Mouse (Mus musculus): Measurements from ENCODE around the gene Sdc4. TPM values are rescaled to one million over a fixed set of nuclear protein-coding genes. Genes with fewer than 3 reads are reported as not detected.

Sdc4 gene
- polyA plus RNA-seq, 1 experiment, result 0.03 TPM

DNA sequence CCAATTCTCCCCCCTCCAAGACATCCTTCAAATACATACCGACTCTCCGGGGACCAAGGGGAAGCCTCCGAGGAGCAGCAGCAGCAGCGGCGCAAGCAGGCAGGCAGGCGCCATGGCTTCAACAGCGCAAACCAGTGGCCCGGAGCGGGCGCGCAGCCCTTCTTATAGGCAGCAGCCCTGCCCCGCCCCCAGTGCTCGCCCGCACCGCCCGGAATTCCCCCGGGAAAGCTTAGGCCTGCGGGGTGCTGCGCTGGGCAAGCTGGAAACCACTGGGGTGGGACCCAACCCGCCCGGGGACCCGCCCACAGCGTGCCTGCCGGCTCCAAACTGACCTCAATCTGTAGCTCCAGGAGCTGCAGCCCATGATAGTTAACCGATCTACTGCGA, 643 bp downstream of the Sdc4 start:
- H3K4me3 ChIP-seq (replicated peaks), result peak overlapping the region; percentile 59
- H3K9me3 ChIP-seq (ENCODE audit: control insufficient read depth, low read length), result no peaks in the 10 kb centered on the region
- H3K36me3 ChIP-seq (ENCODE audit: control insufficient read depth), result no peaks in the 10 kb centered on the region; the same call in 1 of the 2 replicates
- H3K4me1 ChIP-seq (ENCODE audit: control insufficient read depth), result no peaks in the 10 kb centered on the region
- no peak for TF ChIP-seq GATA1 (IDR thresholded peaks at IDR 0.05; ENCODE audit: low read length)
- TF ChIP-seq TAL1 (IDR thresholded peaks at IDR 0.05; ENCODE audit: low read length), result no peak
- H3K27me3 ChIP-seq (ENCODE audit: control insufficient read depth), result peaks cover 41% of the 10 kb centered on the region

DNA sequence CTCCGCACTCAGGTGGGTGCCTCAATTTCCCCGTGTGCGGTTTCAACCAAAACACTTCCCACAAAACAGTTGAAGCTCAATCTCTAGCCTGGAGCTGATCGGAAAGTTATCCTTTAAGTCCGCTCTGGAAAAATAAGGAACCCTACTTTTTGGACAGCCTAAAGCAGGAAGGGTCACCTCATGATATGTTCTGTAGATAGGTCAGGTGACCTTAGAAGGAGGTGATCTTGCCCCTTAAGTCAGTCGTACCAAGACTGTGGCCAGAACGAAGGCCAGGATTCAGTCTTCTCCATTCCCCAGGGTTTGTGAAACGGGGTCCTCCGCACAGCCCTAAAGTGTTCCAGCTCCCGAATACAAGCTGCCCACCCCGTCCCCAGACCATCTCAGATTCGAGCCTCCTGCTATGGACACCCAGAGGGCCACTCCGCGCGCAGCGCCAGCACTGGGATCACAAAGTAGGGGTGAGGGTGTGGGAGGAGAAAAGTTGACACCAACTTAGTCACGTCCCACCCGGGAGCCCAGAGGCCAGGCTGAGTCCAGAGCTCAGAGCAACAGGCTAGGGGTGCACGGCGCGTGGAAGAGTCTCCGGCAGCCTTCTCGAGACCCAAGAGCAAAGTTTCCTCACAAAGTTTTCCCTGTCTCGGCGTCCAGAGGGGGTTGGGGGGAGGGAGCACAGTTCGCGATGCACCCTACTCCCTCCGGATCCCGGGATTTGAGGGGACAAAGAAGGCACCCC, 1.2 kb downstream of the Sdc4 start:
- TF ChIP-seq GATA1 (IDR thresholded peaks at IDR 0.05; ENCODE audit: low read length) (no peak), TAL1 (IDR thresholded peaks at IDR 0.05; ENCODE audit: low read length) (no peak)
- no peaks in the 10 kb centered on the region for H3K4me1 ChIP-seq (ENCODE audit: control insufficient read depth)
- H3K36me3 ChIP-seq (ENCODE audit: control insufficient read depth), result no peaks in the 10 kb centered on the region; the same call in 1 of the 2 replicates
- no peaks in the 10 kb centered on the region for H3K9me3 ChIP-seq (ENCODE audit: control insufficient read depth, low read length)
- H3K27me3 ChIP-seq (ENCODE audit: control insufficient read depth), result peaks cover 41% of the 10 kb centered on the region
- peak overlapping the region; percentile 59 for H3K4me3 ChIP-seq (replicated peaks)

GRCm38 (mm10) chr2:164441731-164442130, 2.0 kb downstream of the Sdc4 start:
- H3K36me3 ChIP-seq (ENCODE audit: control insufficient read depth), result no peaks in the 10 kb centered on the region; the same call in 1 of the 2 replicates
- H3K9me3 ChIP-seq (ENCODE audit: control insufficient read depth, low read length), result no peaks in the 10 kb centered on the region
- no peaks in the 10 kb centered on the region for H3K4me1 ChIP-seq (ENCODE audit: control insufficient read depth)
- TF ChIP-seq TAL1 (IDR thresholded peaks at IDR 0.05; ENCODE audit: low read length), result no peak
- TF ChIP-seq GATA1 (IDR thresholded peaks at IDR 0.05; ENCODE audit: low read length), result no peak
- peaks cover 43% of the 10 kb centered on the region for H3K27me3 ChIP-seq (ENCODE audit: control insufficient read depth)
- H3K4me3 ChIP-seq (replicated peaks), result peak overlapping the region; percentile 59

- Histone ChIP-seq H3K27me3 (ENCODE audit: control insufficient read depth) (peaks cover 43% of the 10 kb centered on the region), H3K9me3 (ENCODE audit: control insufficient read depth, low read length) (no peaks in the 10 kb centered on the region), H3K4me1 (ENCODE audit: control insufficient read depth) (no peaks in the 10 kb centered on the region), H3K4me3 (replicated peaks) (peak overlapping the region; percentile 59), H3K36me3 (ENCODE audit: control insufficient read depth) (no peaks in the 10 kb centered on the region; the same call in 1 of the 2 replicates)
- TF ChIP-seq TAL1 (IDR thresholded peaks at IDR 0.05; ENCODE audit: low read length), result no peak
- no peak for TF ChIP-seq GATA1 (IDR thresholded peaks at IDR 0.05; ENCODE audit: low read length)
Measured at GRCm38 (mm10) chr2:164441155-164441554, 2.5 kb downstream of the Sdc4 start.

GRCm38 (mm10) chr2:164440314-164440713, 3.4 kb downstream of the Sdc4 start:
- TF ChIP-seq GATA1 (IDR thresholded peaks at IDR 0.05; ENCODE audit: low read length), result no peak
- no peak for TF ChIP-seq TAL1 (IDR thresholded peaks at IDR 0.05; ENCODE audit: low read length)
- Histone ChIP-seq H3K27me3 (ENCODE audit: control insufficient read depth) (peaks cover 40% of the 10 kb centered on the region), H3K4me3 (replicated peaks) (no peak overlapping the region)

GRCm38 (mm10) chr2:164439001-164439421, 4.7 kb downstream of the Sdc4 start:
- no peaks in the 10 kb centered on the region; the same call in 1 of the 2 replicates for H3K36me3 ChIP-seq (ENCODE audit: control insufficient read depth)
- H3K9me3 ChIP-seq (ENCODE audit: control insufficient read depth, low read length), result no peaks in the 10 kb centered on the region
- no peaks in the 10 kb centered on the region for H3K4me1 ChIP-seq (ENCODE audit: control insufficient read depth)
- H3K27me3 ChIP-seq (ENCODE audit: control insufficient read depth), result peaks cover 34% of the 10 kb centered on the region
- TF ChIP-seq GATA1 (IDR thresholded peaks at IDR 0.05; ENCODE audit: low read length) (no peak), TAL1 (IDR thresholded peaks at IDR 0.05; ENCODE audit: low read length) (no peak)
- no peak overlapping the region for H3K4me3 ChIP-seq (replicated peaks)

More at GRCm38 (mm10) chr2:164440314-164440713, 3.4 kb downstream of the Sdc4 start:
- Histone ChIP-seq H3K9me3 (ENCODE audit: control insufficient read depth, low read length) (no peaks in the 10 kb centered on the region), H3K36me3 (ENCODE audit: control insufficient read depth) (no peaks in the 10 kb centered on the region; the same call in 1 of the 2 replicates), H3K4me1 (ENCODE audit: control insufficient read depth) (no peaks in the 10 kb centered on the region)

DNA sequence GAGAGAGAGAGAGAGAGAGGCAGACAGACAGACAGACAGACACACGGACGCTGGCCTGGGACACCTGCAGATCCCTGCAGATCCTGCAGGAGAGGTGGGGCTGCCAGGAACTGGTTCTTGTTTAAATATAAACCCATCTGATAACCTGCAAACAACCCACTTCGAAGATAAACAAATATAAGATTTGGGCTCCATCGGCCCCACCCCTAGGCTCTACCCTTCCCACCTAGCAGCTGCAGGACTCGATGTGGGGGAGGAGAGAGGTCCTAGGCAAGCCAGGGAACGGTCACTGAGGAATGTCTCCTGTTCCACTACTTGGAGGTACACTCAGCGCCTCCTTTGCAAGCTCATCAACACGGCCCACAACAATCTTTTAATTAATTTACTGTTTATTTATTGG, 5.4 kb downstream of the Sdc4 start:
- Histone ChIP-seq H3K9me3 (ENCODE audit: control insufficient read depth, low read length) (no peaks in the 10 kb centered on the region), H3K27me3 (ENCODE audit: control insufficient read depth) (peaks cover 26% of the 10 kb centered on the region), H3K4me3 (replicated peaks) (no peak overlapping the region), H3K36me3 (ENCODE audit: control insufficient read depth) (no peaks in the 10 kb centered on the region; the same call in 1 of the 2 replicates), H3K4me1 (ENCODE audit: control insufficient read depth) (no peaks in the 10 kb centered on the region)
- no peak for TF ChIP-seq GATA1 (IDR thresholded peaks at IDR 0.05; ENCODE audit: low read length)
- TF ChIP-seq TAL1 (IDR thresholded peaks at IDR 0.05; ENCODE audit: low read length), result no peak

DNA sequence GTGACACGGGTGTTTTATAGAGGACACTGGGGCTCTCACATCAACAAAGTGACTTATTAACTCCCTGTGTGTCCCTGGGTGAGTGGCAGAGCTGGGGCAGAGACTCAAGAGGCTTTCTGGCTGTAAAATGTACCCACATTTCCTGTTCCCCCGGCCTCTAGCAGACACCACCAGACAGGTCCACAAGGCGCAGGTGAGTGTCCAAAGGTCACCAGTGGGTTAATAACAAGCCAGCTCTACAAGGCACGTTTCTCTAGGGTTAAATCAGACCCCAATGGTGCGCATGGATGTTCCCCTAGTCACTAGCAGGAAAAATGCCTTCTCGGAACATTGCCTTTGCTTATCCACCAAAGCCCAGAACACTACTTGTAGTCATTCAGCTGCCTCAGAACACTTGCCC, 6.0 kb downstream of the Sdc4 start:
- Histone ChIP-seq H3K4me3 (replicated peaks) (no peak overlapping the region), H3K4me1 (ENCODE audit: control insufficient read depth) (no peaks in the 10 kb centered on the region), H3K36me3 (ENCODE audit: control insufficient read depth) (no peaks in the 10 kb centered on the region; the same call in 1 of the 2 replicates), H3K27me3 (ENCODE audit: control insufficient read depth) (peaks cover 21% of the 10 kb centered on the region), H3K9me3 (ENCODE audit: control insufficient read depth, low read length) (no peaks in the 10 kb centered on the region)
- TF ChIP-seq TAL1 (IDR thresholded peaks at IDR 0.05; ENCODE audit: low read length) (no peak), GATA1 (IDR thresholded peaks at IDR 0.05; ENCODE audit: low read length) (no peak)

GRCm38 (mm10) chr2:164436961-164437360, 6.7 kb downstream of the Sdc4 start:
- Histone ChIP-seq H3K4me3 (replicated peaks) (no peak overlapping the region), H3K27me3 (ENCODE audit: control insufficient read depth) (peaks cover 13% of the 10 kb centered on the region)
- TF ChIP-seq GATA1 (IDR thresholded peaks at IDR 0.05; ENCODE audit: low read length) (no peak), TAL1 (IDR thresholded peaks at IDR 0.05; ENCODE audit: low read length) (no peak)

More at GRCm38 (mm10) chr2:164436961-164437360, 6.7 kb downstream of the Sdc4 start:
- no peaks in the 10 kb centered on the region for H3K4me1 ChIP-seq (ENCODE audit: control insufficient read depth)
- no peaks in the 10 kb centered on the region for H3K9me3 ChIP-seq (ENCODE audit: control insufficient read depth, low read length)
- no peaks in the 10 kb centered on the region; the same call in 1 of the 2 replicates for H3K36me3 ChIP-seq (ENCODE audit: control insufficient read depth)
